Mouse (Mus musculus) lung, postnatal 0 days (tissue): ENCODE data around the gene Arhgef19.

Experiments used
- CTCF ChIP-seq: IDR thresholded peaks from 2 replicates; pipeline ENCODE4 v1.5.1; 2016; ENCODE audit warnings: antibody characterized with exemption, mild to moderate bottlenecking
- EP300 ChIP-seq: IDR thresholded peaks from 2 replicates; pipeline ENCODE4 v1.6.1; 2016; ENCODE audit warnings: antibody characterized with exemption, mild to moderate bottlenecking, control low read depth

GRCm38 (mm10) chr4:141262906-141263637 lies 23.8 kb downstream of the Arhgef19 start:
- TF ChIP-seq CTCF (no peak), EP300 (no peak)
